Mouse (Mus musculus) erythroblast, embryonic 14.5 days (primary cell): ENCODE measurements around the gene Tbcd. TPM values are rescaled to one million over a fixed set of nuclear protein-coding genes. Genes with fewer than 3 reads are reported as not detected.

Experiments used
- H3K27me3 ChIP-seq: 2 replicates; pipeline ENCODE4 v1.6.1; 2012; ENCODE audit warnings: inconsistent platforms; ENCODE audit not compliant: control insufficient read depth
- H3K36me3 ChIP-seq: 2 replicates; pipeline ENCODE4 v1.6.1; 2012; ENCODE audit warnings: mild to moderate bottlenecking, inconsistent platforms; ENCODE audit not compliant: control insufficient read depth
- H3K4me1 ChIP-seq: 2 replicates; pipeline ENCODE4 v1.6.1; 2012; ENCODE audit warnings: inconsistent platforms; ENCODE audit not compliant: control insufficient read depth
- H3K4me3 ChIP-seq: replicated peaks from 2 replicates; pipeline ENCODE3; 2012; ENCODE audit warnings: moderate library complexity, mild to moderate bottlenecking, inconsistent platforms
- H3K9me3 ChIP-seq: 2 replicates; pipeline ENCODE4 v1.6.1; 2012; ENCODE audit warnings: low read length, inconsistent platforms, mixed read lengths; ENCODE audit not compliant: control insufficient read depth
- GATA1 ChIP-seq: IDR thresholded peaks from 2 replicates; pipeline ENCODE4 v1.6.1; 2012; ENCODE audit warnings: low read length, inconsistent platforms, mixed read lengths
- TAL1 ChIP-seq: IDR thresholded peaks from 3 replicates; pipeline ENCODE4 v1.6.1; 2012; ENCODE audit warnings: low read length, inconsistent platforms, mixed read lengths
- polyA plus RNA-seq: library from polyadenylated mRNA; stranded (reverse); fragments of >175 nt; gene quantifications from 2 replicates; pipeline ENCODE4 v1.2.3, GENCODE M21; 2012

Gene Tbcd
- polyA plus RNA-seq, 1 experiment = 0.42 TPM

DNA sequence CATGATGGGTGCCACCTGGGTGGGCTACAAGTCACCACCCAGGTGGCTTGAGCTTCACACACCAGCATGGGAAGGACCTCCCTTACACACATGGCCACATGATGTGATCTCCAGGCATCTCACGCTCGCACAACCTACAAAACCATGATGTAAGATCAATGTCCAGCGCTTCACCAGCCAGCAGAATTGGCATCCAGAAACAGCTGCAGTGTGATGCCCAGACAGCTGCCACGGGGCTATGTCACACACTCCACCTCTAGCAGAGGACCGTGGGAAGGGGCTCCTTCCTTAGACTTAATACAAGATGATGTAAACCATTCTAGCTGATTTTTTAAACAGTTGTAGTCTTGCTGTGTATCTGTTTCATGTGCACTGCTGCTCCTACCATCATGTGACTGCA is 175.8 kb downstream of the Tbcd start:
- Histone ChIP-seq H3K9me3 (no peaks in the 10 kb centered on the region), H3K4me1 (no peaks in the 10 kb centered on the region), H3K4me3 (no peak overlapping the region), H3K36me3 (peaks cover 6% of the 10 kb centered on the region), H3K27me3 (no peaks in the 10 kb centered on the region)
- no peak for TF ChIP-seq TAL1
- no peak for TF ChIP-seq GATA1

- no peak for TF ChIP-seq GATA1
- TF ChIP-seq TAL1 = no peak
- no peaks in the 10 kb centered on the region for H3K27me3 ChIP-seq
- H3K4me1 ChIP-seq = no peaks in the 10 kb centered on the region
- no peaks in the 10 kb centered on the region for H3K9me3 ChIP-seq
- peaks cover 5% of the 10 kb centered on the region; the same call in 1 of the 2 replicates for H3K36me3 ChIP-seq
- no peak overlapping the region for H3K4me3 ChIP-seq
Observed at GRCm38 (mm10) chr11:121629529-121629928, 177.8 kb downstream of the Tbcd start.

GRCm38 (mm10) chr11:121630406-121630805 is 178.7 kb downstream of the Tbcd start:
- Histone ChIP-seq H3K9me3 (no peaks in the 10 kb centered on the region), H3K27me3 (no peaks in the 10 kb centered on the region), H3K4me3 (no peak overlapping the region), H3K36me3 (peaks cover 5% of the 10 kb centered on the region; the same call in 1 of the 2 replicates), H3K4me1 (no peaks in the 10 kb centered on the region)
- no peak for TF ChIP-seq GATA1
- TF ChIP-seq TAL1 = no peak

- H3K4me3 ChIP-seq = no peak overlapping the region
- H3K9me3 ChIP-seq = no peaks in the 10 kb centered on the region
- TF ChIP-seq GATA1 = no peak
- TF ChIP-seq TAL1 = no peak
- H3K27me3 ChIP-seq = no peaks in the 10 kb centered on the region
- peaks cover 5% of the 10 kb centered on the region; the same call in 1 of the 2 replicates for H3K36me3 ChIP-seq
- H3K4me1 ChIP-seq = no peaks in the 10 kb centered on the region
Observed at GRCm38 (mm10) chr11:121631410-121631809, 179.7 kb downstream of the Tbcd start.

DNA sequence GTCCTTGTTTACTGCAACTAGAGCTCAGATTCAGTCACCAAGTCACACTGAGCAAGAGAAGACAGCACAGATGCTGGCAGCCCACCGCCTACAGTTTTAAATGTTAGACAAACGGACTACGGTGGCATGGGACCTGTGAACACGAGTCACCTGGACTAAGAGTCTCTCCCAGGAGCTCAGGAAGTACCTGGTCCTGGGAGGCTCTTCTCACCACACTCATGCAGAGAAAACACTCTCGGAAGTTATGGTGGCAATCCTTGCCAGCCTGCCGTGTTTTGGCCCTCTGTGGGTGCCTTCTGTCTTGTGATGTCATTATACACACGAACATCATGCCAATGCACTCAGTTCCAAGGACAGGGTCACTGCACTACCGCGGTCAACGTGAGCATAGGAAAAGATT is 184.9 kb downstream of the Tbcd start:
- Histone ChIP-seq H3K36me3 (peaks cover 2% of the 10 kb centered on the region; the same call in 1 of the 2 replicates), H3K9me3 (no peaks in the 10 kb centered on the region), H3K4me1 (no peaks in the 10 kb centered on the region), H3K4me3 (no peak overlapping the region), H3K27me3 (no peaks in the 10 kb centered on the region)
- no peak for TF ChIP-seq TAL1
- TF ChIP-seq GATA1 = no peak

DNA sequence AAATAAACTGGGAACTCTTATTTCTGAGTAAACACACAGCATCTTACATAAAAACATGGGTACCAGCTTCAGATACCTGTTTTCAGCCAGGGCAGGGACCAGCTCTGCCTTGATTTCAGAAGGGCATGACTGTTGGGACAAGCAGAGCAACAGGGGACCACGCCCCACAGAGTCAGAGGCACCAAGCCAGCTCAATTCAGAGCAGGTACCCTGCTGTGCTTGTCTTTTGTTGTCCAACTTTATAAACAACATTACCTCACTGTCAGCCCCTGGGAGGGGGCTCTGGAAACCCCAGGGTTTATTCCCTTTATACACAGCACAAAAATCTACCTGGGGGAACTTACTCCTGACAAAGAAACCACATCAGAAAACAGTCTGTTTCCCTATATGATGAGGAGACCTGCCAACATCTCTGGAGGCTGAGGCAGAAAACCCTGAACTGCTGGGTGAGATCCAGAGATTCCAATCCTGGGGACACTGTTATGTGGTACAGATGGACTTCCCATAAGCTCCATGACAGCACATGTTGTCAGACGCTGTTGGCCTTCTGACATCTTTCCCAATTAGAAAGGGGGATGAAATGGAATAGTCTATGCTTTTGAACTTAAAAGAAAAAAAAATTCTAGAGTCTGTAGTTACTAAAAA is 189.9 kb downstream of the Tbcd start:
- peaks cover 2% of the 10 kb centered on the region; the same call in 1 of the 2 replicates for H3K36me3 ChIP-seq

DNA sequence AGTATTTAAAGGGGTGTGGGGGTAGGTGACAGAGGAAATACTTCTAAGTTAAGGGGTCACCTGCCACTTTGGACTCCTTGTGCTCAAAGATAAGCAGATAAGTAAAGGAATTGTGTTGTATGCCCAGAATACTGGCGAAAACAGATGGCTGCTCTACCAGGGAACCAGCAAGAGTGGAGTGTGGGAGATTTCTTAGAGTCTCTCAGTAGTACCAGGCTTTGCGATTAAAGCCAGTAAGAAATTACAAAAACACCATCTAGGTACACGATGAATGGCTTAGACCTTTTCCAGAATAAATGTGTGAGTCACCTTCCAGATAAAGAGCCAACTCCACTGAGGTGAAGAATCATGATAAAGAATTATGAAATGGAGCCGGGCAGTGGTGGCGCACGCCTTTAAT is 193.6 kb downstream of the Tbcd start:
- H3K9me3 ChIP-seq = no peaks in the 10 kb centered on the region
- TF ChIP-seq TAL1 (no peak), GATA1 (no peak)
- no peaks in the 10 kb centered on the region for H3K4me1 ChIP-seq
- H3K36me3 ChIP-seq = no peaks in the 10 kb centered on the region
- H3K27me3 ChIP-seq = no peaks in the 10 kb centered on the region
- no peak overlapping the region for H3K4me3 ChIP-seq

More for the DNA sequence above, 189.9 kb downstream of the Tbcd start:
- H3K9me3 ChIP-seq = no peaks in the 10 kb centered on the region
- no peaks in the 10 kb centered on the region for H3K27me3 ChIP-seq
- no peak for TF ChIP-seq GATA1
- TF ChIP-seq TAL1 = no peak
- no peaks in the 10 kb centered on the region for H3K4me1 ChIP-seq
- no peak overlapping the region for H3K4me3 ChIP-seq

- H3K4me1 ChIP-seq = no peaks in the 10 kb centered on the region
- no peaks in the 10 kb centered on the region for H3K36me3 ChIP-seq
- no peaks in the 10 kb centered on the region for H3K9me3 ChIP-seq
- H3K27me3 ChIP-seq = no peaks in the 10 kb centered on the region
- TF ChIP-seq GATA1 (no peak), TAL1 (no peak)
- H3K4me3 ChIP-seq = no peak overlapping the region
Observed at GRCm38 (mm10) chr11:121647321-121647720, 195.6 kb downstream of the Tbcd start.

GRCm38 (mm10) chr11:121648166-121648565 is 196.4 kb downstream of the Tbcd start:
- Histone ChIP-seq H3K27me3 (no peaks in the 10 kb centered on the region), H3K9me3 (no peaks in the 10 kb centered on the region), H3K4me3 (no peak overlapping the region), H3K36me3 (no peaks in the 10 kb centered on the region), H3K4me1 (no peaks in the 10 kb centered on the region)
- TF ChIP-seq GATA1 = no peak
- TF ChIP-seq TAL1 = no peak

DNA sequence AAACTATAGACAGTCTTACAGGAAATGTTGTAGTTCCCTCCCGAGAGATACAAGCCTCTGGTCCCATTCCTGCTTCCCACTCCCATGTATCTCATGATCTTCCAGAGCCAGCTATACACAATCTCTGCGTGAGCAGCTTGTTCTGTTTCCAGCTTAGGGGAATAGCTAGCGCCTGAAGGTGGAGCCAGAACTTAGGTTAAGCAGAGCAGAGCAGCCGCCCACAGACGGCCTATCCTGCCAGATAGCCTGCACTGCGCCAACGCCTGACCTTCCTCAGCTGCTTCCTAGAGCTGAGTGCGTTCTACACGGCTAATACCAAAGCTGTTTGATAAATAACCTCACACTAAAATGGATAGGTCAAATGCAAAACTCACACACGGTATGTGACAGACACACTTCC is 198.2 kb downstream of the Tbcd start:
- H3K27me3 ChIP-seq = no peaks in the 10 kb centered on the region
- H3K9me3 ChIP-seq = no peaks in the 10 kb centered on the region
- H3K4me3 ChIP-seq = no peak overlapping the region
- no peaks in the 10 kb centered on the region for H3K4me1 ChIP-seq
- TF ChIP-seq TAL1 (no peak), GATA1 (no peak)
- no peaks in the 10 kb centered on the region for H3K36me3 ChIP-seq
